Mouse (Mus musculus) olfactory bulb, adult 2 months (tissue): ENCODE measurements around the gene Efcab5. TPM values are rescaled to one million over a fixed set of nuclear protein-coding genes. Genes with fewer than 3 reads are reported as not detected.
"Not testable (repeated sequence)": the region's sequence is repeated elsewhere in the genome, so short reads cannot be mapped to it uniquely, and the experiment has no call there.

Experiments
- H3K27ac ChIP-seq: fragments of 200-500 bp; 2 replicates; pipeline ENCODE4 v1.5.1; 2012; ENCODE audit warnings: low read depth, low read length; ENCODE audit not compliant: insufficient read depth
- H3K4me1 ChIP-seq: fragments of 200-500 bp; 2 replicates; pipeline ENCODE4 v1.6.1; 2012; ENCODE audit warnings: low read length; ENCODE audit not compliant: control insufficient read depth, insufficient read depth
- H3K4me3 ChIP-seq: fragments of 200-500 bp; 2 replicates; pipeline ENCODE4 v1.5.1; 2012; ENCODE audit warnings: mild to moderate bottlenecking, low read depth, low read length, moderate library complexity; ENCODE audit not compliant: insufficient read depth
- CTCF ChIP-seq: fragments of 200-500 bp; IDR thresholded peaks from 2 replicates; pipeline ENCODE4 v1.5.1; 2012; ENCODE audit warnings: low read depth, mild to moderate bottlenecking, low read length, moderate library complexity; ENCODE audit not compliant: insufficient read depth
- POLR2A ChIP-seq: fragments of 200-500 bp; IDR thresholded peaks from 2 replicates; pipeline ENCODE4 v1.6.1; 2012; ENCODE audit warnings: mild to moderate bottlenecking, low read depth, low read length, moderate library complexity; ENCODE audit not compliant: insufficient read depth
- WGBS: fragments of 180-500 bp; shearing (Covaris S2); methylation state at CpG from one replicate; pipeline ENCODE4 v1.1.7; 2018; 5-methylcytosine and 5-hydroxymethylcytosine counted together
- polyA plus RNA-seq: library from polyadenylated mRNA; stranded (reverse); fragments of >200 nt; gene quantifications from 2 replicates; pipeline ENCODE4 v1.2.4, GENCODE M21; 2012; ENCODE audit warnings: low replicate concordance; ENCODE audit not compliant: missing spikeins, insufficient read depth, insufficient read length

Gene Efcab5
- polyA plus RNA-seq, 1 experiment: not detected

DNA sequence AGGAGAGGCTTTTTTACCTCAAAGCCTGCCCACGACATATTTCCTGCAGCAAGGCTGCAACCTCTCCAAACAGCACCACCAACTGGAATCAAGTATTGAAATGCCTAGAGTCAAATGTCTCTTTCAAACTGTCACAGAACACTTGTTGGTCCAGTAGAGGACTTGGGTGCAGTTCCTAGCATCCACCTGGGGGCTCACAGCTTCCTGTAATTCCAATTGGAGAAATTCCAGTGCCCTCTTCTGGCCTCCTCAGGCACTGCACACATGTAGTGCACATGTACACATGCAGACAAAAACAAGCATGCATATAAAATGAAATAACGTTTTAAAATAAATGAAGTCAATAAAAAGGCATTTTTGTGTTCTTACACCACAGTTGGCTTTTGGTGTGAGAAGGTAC lies 40.0 kb downstream of the Efcab5 start:
- 85% methylated on average over 2 of the region's 2 CpGs for WGBS
- H3K4me3 ChIP-seq: no peak overlapping the region
- no peak for TF ChIP-seq POLR2A
- TF ChIP-seq CTCF: no peak

GRCm38 (mm10) chr11:77147753-77148152 lies 41.0 kb downstream of the Efcab5 start:
- Histone ChIP-seq H3K4me1 (no peaks in the 10 kb centered on the region), H3K27ac (no peak overlapping the region), H3K4me3 (no peak overlapping the region)
- TF ChIP-seq POLR2A (no peak), CTCF (no peak)
- 97% methylated on average over 3 of the region's 3 CpGs for WGBS

More for the DNA sequence above, 40.0 kb downstream of the Efcab5 start:
- Histone ChIP-seq H3K27ac (no peak overlapping the region), H3K4me1 (no peaks in the 10 kb centered on the region)

DNA sequence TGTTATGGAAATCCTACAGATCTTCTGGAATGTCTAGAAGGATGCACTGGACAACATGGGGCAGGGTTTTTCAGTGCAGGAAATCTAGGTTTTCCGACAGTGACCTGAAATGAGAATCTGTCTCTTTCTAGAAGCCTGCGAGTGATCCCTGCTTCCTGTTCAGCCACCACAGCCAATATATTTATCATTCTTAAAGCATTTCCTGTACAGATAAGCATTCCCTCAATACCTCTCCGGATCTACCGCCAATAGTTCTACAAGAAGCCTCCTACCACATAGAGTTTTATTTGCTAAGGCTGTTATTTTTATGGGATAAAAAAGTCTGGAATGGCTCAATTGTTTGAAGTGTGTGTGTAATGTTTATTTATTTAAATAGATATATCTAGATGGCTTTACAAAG lies 43.3 kb downstream of the Efcab5 start:
- WGBS: 89% methylated on average over 4 of the region's 4 CpGs
- H3K4me1 ChIP-seq: no peaks in the 10 kb centered on the region
- H3K27ac ChIP-seq: no peak overlapping the region
- TF ChIP-seq POLR2A (no peak), CTCF (no peak)
- no peak overlapping the region for H3K4me3 ChIP-seq

DNA sequence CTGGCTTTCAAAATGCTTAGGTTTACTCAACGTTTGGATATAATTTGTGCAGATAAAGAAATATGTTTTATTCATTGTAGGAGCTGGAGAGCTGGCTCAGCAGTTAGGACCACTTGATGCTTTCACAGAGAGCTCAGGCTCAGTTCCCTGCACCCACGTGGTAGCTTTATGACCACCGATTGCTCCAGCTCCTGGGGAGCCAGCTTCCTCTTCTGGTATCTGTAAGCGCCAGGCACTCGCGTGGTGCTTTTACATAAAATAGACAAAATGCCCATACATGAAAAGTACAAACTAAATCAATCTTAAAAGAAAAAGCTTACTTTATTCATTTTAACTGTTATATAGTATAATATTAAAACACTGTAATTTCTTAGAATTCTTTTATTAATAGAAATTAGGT lies 46.8 kb downstream of the Efcab5 start:
- TF ChIP-seq CTCF: no peak
- no peak for TF ChIP-seq POLR2A
- no peak overlapping the region for H3K4me3 ChIP-seq
- no peak overlapping the region for H3K27ac ChIP-seq
- WGBS: 85% methylated on average over 6 of the region's 6 CpGs
- H3K4me1 ChIP-seq: no peaks in the 10 kb centered on the region

DNA sequence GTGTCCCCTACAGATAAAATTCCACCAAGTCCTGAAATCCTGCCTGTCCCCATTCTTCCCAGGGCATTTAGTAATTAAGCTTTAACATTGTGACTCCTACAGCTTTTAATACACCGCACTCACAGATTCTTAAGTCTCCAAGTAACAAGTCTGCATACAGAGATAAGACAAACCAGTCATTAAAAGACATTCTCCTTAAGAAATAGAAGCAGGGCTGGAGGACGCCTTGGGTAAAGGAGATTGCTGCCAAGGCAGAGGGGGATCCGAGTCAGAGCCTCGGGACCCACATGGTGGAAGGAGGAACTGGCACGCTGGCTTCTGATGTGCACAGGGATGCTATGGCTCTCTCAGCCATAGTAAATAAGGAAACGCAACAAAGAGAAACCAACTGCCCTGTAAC lies 48.8 kb downstream of the Efcab5 start:
- TF ChIP-seq CTCF (no peak), POLR2A (no peak)
- H3K27ac ChIP-seq: no peak overlapping the region
- 75% methylated on average over 6 of the region's 6 CpGs for WGBS
- H3K4me1 ChIP-seq: no peaks in the 10 kb centered on the region
- H3K4me3 ChIP-seq: no peak overlapping the region

- Histone ChIP-seq H3K4me3 (no peak overlapping the region), H3K4me1 (no peaks in the 10 kb centered on the region), H3K27ac (no peak overlapping the region)
- no peak for TF ChIP-seq POLR2A
- TF ChIP-seq CTCF: no peak
- 98% methylated on average over 4 of the region's 4 CpGs for WGBS
Measured at GRCm38 (mm10) chr11:77133450-77133849, 55.3 kb downstream of the Efcab5 start.

DNA sequence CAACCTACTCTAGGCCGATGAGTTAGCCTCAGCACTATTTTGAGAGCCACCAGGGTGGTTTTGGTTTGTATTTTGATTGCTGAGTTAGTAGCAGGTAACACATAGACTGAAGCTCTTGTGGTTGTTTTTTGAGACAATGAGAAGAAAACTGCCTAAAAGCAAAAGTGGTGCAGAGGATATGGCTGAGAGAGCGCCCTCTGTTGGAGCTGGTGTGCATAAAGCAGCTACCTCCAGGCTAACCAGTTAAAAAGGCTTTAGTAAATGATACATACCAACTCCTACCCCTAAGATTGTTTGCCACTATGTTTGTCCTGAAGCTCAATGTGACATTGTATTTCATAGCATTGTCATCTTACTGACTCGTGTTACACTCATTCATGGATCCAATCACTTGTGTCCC lies 56.2 kb downstream of the Efcab5 start:
- no peaks in the 10 kb centered on the region for H3K4me1 ChIP-seq
- 64% methylated on average over 3 of the region's 3 CpGs for WGBS
- no peak overlapping the region for H3K27ac ChIP-seq
- no peak overlapping the region for H3K4me3 ChIP-seq
- TF ChIP-seq POLR2A: no peak
- no peak for TF ChIP-seq CTCF

DNA sequence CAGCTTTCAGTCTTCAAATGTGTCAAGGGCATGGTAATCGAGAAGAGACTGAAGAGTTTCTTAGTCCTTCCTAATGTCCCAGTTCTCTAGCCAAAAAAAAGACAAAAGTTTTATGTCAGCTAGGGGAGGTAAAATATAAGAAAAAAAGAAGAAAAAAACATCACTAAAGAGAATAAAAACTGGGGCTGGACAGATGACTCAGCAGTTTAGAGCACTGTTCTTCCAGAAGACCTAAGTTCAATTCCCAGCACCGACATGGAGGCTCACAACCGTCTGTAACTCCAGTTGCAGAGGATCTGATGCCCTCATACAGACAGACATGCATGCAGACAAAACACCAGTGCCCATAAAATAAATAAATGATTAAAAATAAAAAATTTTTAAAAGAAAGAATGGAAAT lies 60.2 kb downstream of the Efcab5 start:
- TF ChIP-seq CTCF (no peak), POLR2A (no peak)
- 97% methylated on average over 3 of the region's 3 CpGs for WGBS
- Histone ChIP-seq H3K27ac (no peak overlapping the region), H3K4me1 (no peaks in the 10 kb centered on the region), H3K4me3 (no peak overlapping the region)

DNA sequence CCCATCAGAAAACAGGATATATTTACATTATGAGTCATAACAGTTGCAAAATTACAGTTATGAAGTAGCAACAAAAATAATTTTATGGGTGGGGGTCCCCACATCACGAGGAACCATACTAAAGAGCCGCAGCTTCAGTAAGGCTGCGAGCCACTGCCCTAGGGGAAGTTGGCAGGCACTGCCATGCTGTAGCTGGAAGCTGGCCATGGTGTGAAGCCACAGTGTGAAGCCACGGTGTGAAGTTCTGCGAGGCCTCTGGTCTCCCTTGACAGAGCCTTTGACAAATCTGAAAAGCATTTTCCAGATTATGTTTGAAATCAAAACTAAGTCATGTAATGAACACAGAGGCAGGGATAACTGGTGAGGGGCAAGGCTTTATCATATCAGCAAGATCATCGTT lies 77.6 kb downstream of the Efcab5 start:
- WGBS: 75% methylated on average over 6 of the region's 6 CpGs
- TF ChIP-seq POLR2A: no peak
- H3K4me3 ChIP-seq: no peak overlapping the region
- H3K4me1 ChIP-seq: no peaks in the 10 kb centered on the region
- no peak overlapping the region for H3K27ac ChIP-seq

DNA sequence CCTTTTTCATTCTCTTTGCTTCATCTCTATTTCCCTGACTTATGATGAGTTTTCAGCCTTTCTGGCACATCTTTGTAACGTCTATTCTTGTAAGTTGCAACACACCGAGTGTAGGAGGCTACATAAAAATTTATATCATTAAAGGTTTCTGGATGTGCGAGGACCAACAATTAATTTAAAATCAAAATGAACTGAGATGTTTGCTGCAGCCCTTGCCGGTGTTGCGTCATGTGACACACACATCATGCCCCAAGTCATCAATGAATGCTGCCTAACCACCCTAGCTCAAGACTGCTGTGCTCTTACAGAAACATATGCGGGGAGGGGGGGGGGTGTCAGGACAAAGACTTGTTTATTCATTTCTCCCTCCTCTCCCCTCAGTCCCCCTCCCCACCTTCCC lies 80.3 kb downstream of the Efcab5 start:
- no peak overlapping the region for H3K4me3 ChIP-seq
- 85% methylated on average over 6 of the region's 6 CpGs for WGBS
- TF ChIP-seq CTCF: no peak
- TF ChIP-seq POLR2A: no peak
- no peaks in the 10 kb centered on the region for H3K4me1 ChIP-seq
- H3K27ac ChIP-seq: no peak overlapping the region

DNA sequence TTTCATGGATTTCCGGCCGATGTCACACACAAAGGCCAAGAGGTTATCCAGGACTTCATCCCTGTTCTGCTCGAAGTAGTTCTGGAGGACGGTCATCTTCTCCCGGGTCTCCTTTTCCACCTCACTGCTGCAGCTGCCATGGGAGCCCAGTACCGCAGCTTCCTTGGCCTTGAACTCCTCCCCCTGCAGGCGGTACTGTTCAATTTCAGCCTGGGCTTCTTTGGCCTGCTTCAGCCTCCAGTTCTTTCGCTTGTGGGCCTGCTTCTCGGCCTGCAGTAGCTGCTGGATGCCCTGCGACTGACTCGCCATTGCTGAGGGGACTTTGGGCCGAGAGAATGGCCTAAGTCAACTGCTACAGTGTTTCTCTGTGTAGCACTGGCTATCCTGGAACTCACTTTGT lies 80.9 kb downstream of the Efcab5 start:
- not testable (repeated sequence) for H3K27ac ChIP-seq, H3K4me3 ChIP-seq, H3K4me1 ChIP-seq
- 90% methylated on average over 12 of the region's 12 CpGs for WGBS
